Comparison of ENCODE assay signal across 8 mouse cellular contexts in genomic region chr9:71168511-71168910, GRCm38 (mm10). TPM values are rescaled to one million over a fixed set of nuclear protein-coding genes. Genes with fewer than 3 reads are reported as not detected.
DNase-seq lines count a peak whose midpoint lies in the region; ATAC-seq and TF ChIP-seq lines count a peak whose summit lies in the region.

Aqp9 (minus strand) TSS chr9:71168682.

- no peak within 1 kb of the TSS for H3K27ac ChIP-seq in kidney, embryonic 14.5 days (ENCODE audit: low read depth, low read length)
- H3K27ac ChIP-seq in forebrain, embryonic 12.5 days: peak within 1 kb of the TSS; percentile 38
- H3K27ac ChIP-seq in liver, postnatal 0 days (ENCODE audit: low read depth): peak within 1 kb of the TSS; percentile 95

- TF ChIP-seq CTCF in brain, embryonic 14.5 days (IDR thresholded peaks at IDR 0.05; ENCODE audit: borderline replicate concordance, extremely low read depth, insufficient read depth, insufficient read length): no peak
- TF ChIP-seq CTCF in liver, postnatal 0 days (IDR thresholded peaks at IDR 0.05; ENCODE audit: low read depth): no peak

- no peak for TF ChIP-seq POLR2A in brain, embryonic 14.5 days (IDR thresholded peaks at IDR 0.05; ENCODE audit: borderline replicate concordance, extremely low read depth, insufficient read depth, insufficient read length, poor library complexity, severe bottlenecking)

- H3K4me2 ChIP-seq in kidney, embryonic 14.5 days (replicated peaks; ENCODE audit: low read depth, low read length): peak within 1 kb of the TSS; percentile 8; the same call in 1 of the 2 replicates
- no peak within 1 kb of the TSS for H3K4me2 ChIP-seq in forebrain, embryonic 12.5 days
- H3K4me2 ChIP-seq in liver, postnatal 0 days (ENCODE audit: low read depth, low read length): peak within 1 kb of the TSS; percentile 26; the same call in 1 of the 2 replicates

- DNase-seq in kidney, adult 11 months: no peak
- peak; percentile 67 for DNase-seq in brain, embryonic 14.5 days (ENCODE audit: low read depth)
- DNase-seq in liver, postnatal 0 days: no peak
- DNase-seq in adipocyte (ENCODE audit: low spot score): no peak
- no peak for DNase-seq in cerebellum, adult 9-10 months
- no peak for DNase-seq in thymus, postnatal 0 days (ENCODE audit: low spot score)

- no peak for ATAC-seq in kidney, embryonic 14.5 days (ENCODE audit: low FRiP score, low TSS enrichment)
- ATAC-seq in forebrain, embryonic 12.5 days (ENCODE audit: low FRiP score): no peak
- ATAC-seq in liver, postnatal 0 days: no peak

- H3K9ac ChIP-seq in kidney, embryonic 14.5 days (ENCODE audit: low read depth, low read length): no peak within 1 kb of the TSS
- H3K9ac ChIP-seq in forebrain, embryonic 12.5 days: no peak within 1 kb of the TSS
- H3K9ac ChIP-seq in liver, postnatal 0 days (replicated peaks): peak within 1 kb of the TSS; percentile 5; the same call in 1 of the 2 replicates

- TF ChIP-seq EP300 in liver, postnatal 0 days (IDR thresholded peaks at IDR 0.05; ENCODE audit: low read depth): no peak

- WGBS in kidney, embryonic 14.5 days: 35% methylated on average over 12 of the region's 12 CpGs
- 45% methylated on average over 12 of the region's 12 CpGs for WGBS in forebrain, embryonic 12.5 days
- WGBS in liver, postnatal 0 days (ENCODE audit: insufficient replicate concordance): 54% methylated on average over 12 of the region's 12 CpGs

- no peaks in the 10 kb centered on the region for H3K36me3 ChIP-seq in kidney, embryonic 14.5 days (ENCODE audit: control insufficient read depth, insufficient read depth, low read length)
- no peaks in the 10 kb centered on the region for H3K36me3 ChIP-seq in forebrain, embryonic 12.5 days (replicated peaks)
- H3K36me3 ChIP-seq in liver, postnatal 0 days (replicated peaks; ENCODE audit: insufficient read depth, low read length): no peaks in the 10 kb centered on the region

- no peaks in the 10 kb centered on the region for H3K27me3 ChIP-seq in kidney, embryonic 14.5 days (ENCODE audit: control insufficient read depth, insufficient read depth, low read length)
- H3K27me3 ChIP-seq in forebrain, embryonic 12.5 days: no peaks in the 10 kb centered on the region
- H3K27me3 ChIP-seq in liver, postnatal 0 days (ENCODE audit: insufficient read depth, low read length): no peaks in the 10 kb centered on the region

- no peak within 1 kb of the TSS for H3K4me3 ChIP-seq in kidney, embryonic 14.5 days (ENCODE audit: low read length)
- H3K4me3 ChIP-seq in forebrain, embryonic 12.5 days (replicated peaks): no peak within 1 kb of the TSS
- H3K4me3 ChIP-seq in liver, postnatal 0 days (ENCODE audit: low read depth, low read length): no peak within 1 kb of the TSS

- no peaks in the 10 kb centered on the region for H3K9me3 ChIP-seq in kidney, embryonic 14.5 days (ENCODE audit: control insufficient read depth, low read length)
- H3K9me3 ChIP-seq in forebrain, embryonic 12.5 days: no peaks in the 10 kb centered on the region
- no peaks in the 10 kb centered on the region for H3K9me3 ChIP-seq in liver, postnatal 0 days (ENCODE audit: low read length)

- H3K4me1 ChIP-seq in kidney, embryonic 14.5 days (ENCODE audit: control insufficient read depth, insufficient read depth, low read length): no peaks in the 10 kb centered on the region
- H3K4me1 ChIP-seq in forebrain, embryonic 12.5 days: peaks cover 14% of the 10 kb centered on the region
- H3K4me1 ChIP-seq in liver, postnatal 0 days (ENCODE audit: insufficient read depth): peaks cover 51% of the 10 kb centered on the region

RNA-seq across cellular contexts. Expression of gene Aqp9, which starts in this region (rescaled TPM):
- polyA plus RNA-seq in kidney, embryonic 14.5 days (2014; fragmentation: Nextera tagmentation; extraction: Ambion mirVana): 0.14 and 0.27 TPM in 2 replicates
- 0.34 and 0.36 TPM in 2 replicates for polyA plus RNA-seq in brain, embryonic 14.5 days (2012; rRNA removed)
- 0.08 and 0.93 TPM in 2 replicates for polyA plus RNA-seq in forebrain, embryonic 12.5 days (2016; fragmentation: Nextera tagmentation; extraction: Ambion mirVana)
- polyA plus RNA-seq in liver, postnatal 0 days (2015; fragmentation: Nextera tagmentation; extraction: Ambion mirVana): 70.9 and 75.4 TPM in 2 replicates
- 1.2 and 1.3 TPM in 2 replicates for polyA plus RNA-seq in thymus, postnatal 0 days (2015; fragmentation: Nextera tagmentation; extraction: Ambion mirVana)

Comparison
In these comparisons a context has a peak if more than half of its experiments do, and no peak if none do; other contexts are left out.
1. RNA of gene Aqp9 (polyA plus RNA-seq): 70.9 to 75.4 TPM in liver, postnatal 0 days; 1.2 to 1.3 TPM in thymus, postnatal 0 days, 0.08 to 0.93 TPM in forebrain, embryonic 12.5 days, 0.34 to 0.36 TPM in brain, embryonic 14.5 days and 0.14 to 0.27 TPM in kidney, embryonic 14.5 days; every median in the first group is over 10 times any median in the second.
2. Peak in DNase-seq in brain, embryonic 14.5 days; RNA of the gene not detected or under 1 TPM.